ENCODE assay signal across 8 mouse cellular contexts in genomic region chrX:166440036-166440615, GRCm38 (mm10). TPM values are rescaled to one million over a fixed set of nuclear protein-coding genes. Genes with fewer than 3 reads are reported as not detected.
DNase-seq lines count a peak whose midpoint lies in the region; ATAC-seq and TF ChIP-seq lines count a peak whose summit lies in the region.

Gene Trappc2, plus strand, starts transcription at chrX:166440574.

- TF ChIP-seq POLR2A in testis, adult 2 months (IDR thresholded peaks at IDR 0.05; ENCODE audit: control insufficient read depth, low read depth, low read length) = no peak

- peak within 1 kb of the TSS; percentile 75 for H3K4me3 ChIP-seq in testis, adult 2 months (ENCODE audit: control insufficient read depth, low read depth, low read length)
- peak within 1 kb of the TSS; percentile 58 for H3K4me3 ChIP-seq in hindbrain, embryonic 13.5 days
- peak within 1 kb of the TSS; percentile 70 for H3K4me3 ChIP-seq in liver, embryonic 13.5 days (replicated peaks)
- peak within 1 kb of the TSS; percentile 62 for H3K4me3 ChIP-seq in stomach, embryonic 15.5 days (replicated peaks)

- TF ChIP-seq CTCF in testis, adult 2 months (IDR thresholded peaks at IDR 0.05; ENCODE audit: control insufficient read depth, insufficient read depth, insufficient replicate concordance, low read depth, low read length) = no peak

- no peaks in the 10 kb centered on the region for H3K27me3 ChIP-seq in testis, adult 2 months (ENCODE audit: control insufficient read depth, insufficient read depth, low read length)
- H3K27me3 ChIP-seq in hindbrain, embryonic 13.5 days = peaks cover 27% of the 10 kb centered on the region; the same call in 1 of the 2 replicates
- peaks cover 6% of the 10 kb centered on the region; the same call in 1 of the 2 replicates for H3K27me3 ChIP-seq in liver, embryonic 13.5 days
- 0 out of 2 replicates have a peak, but pooled peaks cover 3% of the 10 kb centered on the region for H3K27me3 ChIP-seq in stomach, embryonic 15.5 days (replicated peaks)

- WGBS in hindbrain, embryonic 13.5 days = 13% methylated on average over 31 of the region's 36 CpGs
- 9% methylated on average over 35 of the region's 36 CpGs for WGBS in liver, embryonic 13.5 days (ENCODE audit: insufficient replicate concordance)
- 18% methylated on average over 35 of the region's 36 CpGs for WGBS in stomach, embryonic 15.5 days

- ATAC-seq in hindbrain, embryonic 13.5 days (ENCODE audit: low FRiP score) = peak; percentile 88
- no peak; the same call in 1 of the 2 replicates for ATAC-seq in liver, embryonic 13.5 days (ENCODE audit: low read depth)
- peak; percentile 71 for ATAC-seq in stomach, embryonic 15.5 days (ENCODE audit: insufficient read depth, low FRiP score, low read depth)

- no peaks in the 10 kb centered on the region for H3K36me3 ChIP-seq in testis, adult 2 months (ENCODE audit: control insufficient read depth, insufficient read depth, low read length)
- no peaks in the 10 kb centered on the region for H3K36me3 ChIP-seq in hindbrain, embryonic 13.5 days
- H3K36me3 ChIP-seq in liver, embryonic 13.5 days = no peaks in the 10 kb centered on the region
- no peaks in the 10 kb centered on the region for H3K36me3 ChIP-seq in stomach, embryonic 15.5 days

- H3K27ac ChIP-seq in testis, adult 2 months (ENCODE audit: control insufficient read depth, insufficient read depth, low read depth, low read length) = peak within 1 kb of the TSS; percentile 79
- H3K27ac ChIP-seq in hindbrain, embryonic 13.5 days = peak within 1 kb of the TSS; percentile 88
- peak within 1 kb of the TSS; percentile 71 for H3K27ac ChIP-seq in liver, embryonic 13.5 days
- H3K27ac ChIP-seq in stomach, embryonic 15.5 days = peak within 1 kb of the TSS; percentile 83

- H3K4me2 ChIP-seq in hindbrain, embryonic 13.5 days = peak within 1 kb of the TSS; percentile 59
- peak within 1 kb of the TSS; percentile 75 for H3K4me2 ChIP-seq in liver, embryonic 13.5 days
- H3K4me2 ChIP-seq in stomach, embryonic 15.5 days = peak within 1 kb of the TSS; percentile 56

- H3K4me1 ChIP-seq in testis, adult 2 months (ENCODE audit: control insufficient read depth, insufficient read depth, low read length) = no peaks in the 10 kb centered on the region
- peaks cover 15% of the 10 kb centered on the region for H3K4me1 ChIP-seq in hindbrain, embryonic 13.5 days (replicated peaks)
- peaks cover 13% of the 10 kb centered on the region; the same call in 1 of the 2 replicates for H3K4me1 ChIP-seq in liver, embryonic 13.5 days (replicated peaks)
- H3K4me1 ChIP-seq in stomach, embryonic 15.5 days = no peaks in the 10 kb centered on the region

- no peaks in the 10 kb centered on the region for H3K9me3 ChIP-seq in hindbrain, embryonic 13.5 days
- H3K9me3 ChIP-seq in liver, embryonic 13.5 days (replicated peaks) = no peaks in the 10 kb centered on the region
- H3K9me3 ChIP-seq in stomach, embryonic 15.5 days = no peaks in the 10 kb centered on the region

- no peak for DNase-seq in adrenal gland, adult 18-20 months (ENCODE audit: low spot score in 2 of 2)
- no peak for DNase-seq in adrenal gland, adult (ENCODE audit: inconsistent age in 2 of 2, low spot score in 1 of 2)
- DNase-seq in testis, postnatal 10 days (ENCODE audit: low spot score) = no peak
- peak; percentile 17 for DNase-seq in forelimb bud, embryonic 11.5 days (ENCODE audit: low read depth, low spot score)
- DNase-seq in liver, embryonic 13.5 days = no peak

- peak within 1 kb of the TSS; percentile 83 for H3K9ac ChIP-seq in hindbrain, embryonic 13.5 days
- H3K9ac ChIP-seq in liver, embryonic 13.5 days = peak within 1 kb of the TSS; percentile 80
- H3K9ac ChIP-seq in stomach, embryonic 15.5 days = peak within 1 kb of the TSS; percentile 50

RNA-seq across cellular contexts. Expression of gene Trappc2, which starts in this region (rescaled TPM):
- 10 to 100 TPM; 19.8 to 24.8 TPM for total RNA-seq in adrenal gland, adult 18-20 months (2021)
- polyA plus RNA-seq in testis, adult 2 months (2012; rRNA removed) = 1.2 and 1.9 TPM in 2 replicates
- 84.0 and 86.8 TPM in 2 replicates for polyA plus RNA-seq in hindbrain, embryonic 13.5 days (2015; fragmentation: Nextera tagmentation; extraction: Ambion mirVana)
- 14.3 and 16.9 TPM in 2 replicates for polyA plus RNA-seq in liver, embryonic 13.5 days (2015; fragmentation: Nextera tagmentation; extraction: Ambion mirVana)
- polyA plus RNA-seq in stomach, embryonic 15.5 days (2015; fragmentation: Nextera tagmentation; extraction: Ambion mirVana) = 26.2 and 27.9 TPM in 2 replicates
